Comparison of ENCODE assay signal across 8 mouse cellular contexts in genomic region chrX:142680391-142681055, GRCm38 (mm10). TPM values are rescaled to one million over a fixed set of nuclear protein-coding genes. Genes with fewer than 3 reads are reported as not detected.
A peak's percentile ranks its signal among the peaks of the same experiment; 100 is the strongest.
DNase-seq lines count a peak whose midpoint lies in the region; ATAC-seq and TF ChIP-seq lines count a peak whose summit lies in the region.

No protein-coding gene starts in this region.

- TF ChIP-seq CTCF in thymus, adult 2 months (IDR thresholded peaks at IDR 0.05; ENCODE audit: borderline replicate concordance, control insufficient read depth, extremely low read depth, insufficient read depth, low read length, poor library complexity): no peak
- TF ChIP-seq CTCF in liver, postnatal 0 days (IDR thresholded peaks at IDR 0.05; ENCODE audit: low read depth): no peak

- no peaks in the 10 kb centered on the region for H3K9me3 ChIP-seq in forebrain, embryonic 14.5 days (replicated peaks; ENCODE audit: control insufficient read depth, low read length)
- H3K9me3 ChIP-seq in intestine, embryonic 14.5 days (ENCODE audit: control insufficient read depth, low read length): no peaks in the 10 kb centered on the region
- no peaks in the 10 kb centered on the region for H3K9me3 ChIP-seq in liver, postnatal 0 days (ENCODE audit: low read length)

- ATAC-seq in forebrain, embryonic 14.5 days: peak; percentile 44
- ATAC-seq in intestine, embryonic 14.5 days (replicated peaks; ENCODE audit: low FRiP score, low TSS enrichment, low read depth): peak; percentile 65
- ATAC-seq in liver, postnatal 0 days: peak; percentile 20

- no peak for TF ChIP-seq EP300 in liver, postnatal 0 days (IDR thresholded peaks at IDR 0.05; ENCODE audit: low read depth)

- no peaks in the 10 kb centered on the region for H3K36me3 ChIP-seq in thymus, adult 2 months (ENCODE audit: control insufficient read depth, insufficient read depth, low read length)
- H3K36me3 ChIP-seq in forebrain, embryonic 14.5 days (ENCODE audit: control insufficient read depth, insufficient read depth, low read length): no peaks in the 10 kb centered on the region
- no peaks in the 10 kb centered on the region for H3K36me3 ChIP-seq in intestine, embryonic 14.5 days (ENCODE audit: control insufficient read depth, insufficient read depth, low read length)
- H3K36me3 ChIP-seq in liver, postnatal 0 days (replicated peaks; ENCODE audit: insufficient read depth, low read length): no peaks in the 10 kb centered on the region

- peak overlapping the region; percentile 64 for H3K4me2 ChIP-seq in forebrain, embryonic 14.5 days (ENCODE audit: low read length)
- H3K4me2 ChIP-seq in intestine, embryonic 14.5 days (ENCODE audit: low read length): peak overlapping the region; percentile 52
- peak overlapping the region; percentile 83 for H3K4me2 ChIP-seq in liver, postnatal 0 days (ENCODE audit: low read depth, low read length)

- H3K4me1 ChIP-seq in thymus, adult 2 months (replicated peaks; ENCODE audit: control insufficient read depth, insufficient read depth, low read length): peaks cover 28% of the 10 kb centered on the region
- H3K4me1 ChIP-seq in forebrain, embryonic 14.5 days (ENCODE audit: control insufficient read depth, insufficient read depth, low read length): no peaks in the 10 kb centered on the region
- H3K4me1 ChIP-seq in intestine, embryonic 14.5 days (replicated peaks; ENCODE audit: control insufficient read depth, insufficient read depth, low read length): peaks cover 6% of the 10 kb centered on the region; the same call in 1 of the 2 replicates
- H3K4me1 ChIP-seq in liver, postnatal 0 days (ENCODE audit: insufficient read depth): peaks cover 10% of the 10 kb centered on the region

- no peak for TF ChIP-seq POLR2A in thymus, adult 2 months (IDR thresholded peaks at IDR 0.05; ENCODE audit: control insufficient read depth, extremely low read depth, insufficient read depth, low read length, poor library complexity)

- peak overlapping the region; percentile 99 for H3K4me3 ChIP-seq in thymus, adult 2 months (ENCODE audit: control insufficient read depth, insufficient read depth, low read length)
- H3K4me3 ChIP-seq in forebrain, embryonic 14.5 days (ENCODE audit: low read depth, low read length): peak overlapping the region; percentile 51
- peak overlapping the region; percentile 44 for H3K4me3 ChIP-seq in intestine, embryonic 14.5 days (ENCODE audit: low read depth, low read length)
- peak overlapping the region; percentile 73 for H3K4me3 ChIP-seq in liver, postnatal 0 days (ENCODE audit: low read depth, low read length)

- peak overlapping the region; percentile 41 for H3K9ac ChIP-seq in forebrain, embryonic 14.5 days (ENCODE audit: low read length)
- H3K9ac ChIP-seq in intestine, embryonic 14.5 days (ENCODE audit: low read length): peak overlapping the region; percentile 35
- H3K9ac ChIP-seq in liver, postnatal 0 days (replicated peaks): peak overlapping the region; percentile 30; the same call in 1 of the 2 replicates

- H3K27ac ChIP-seq in thymus, adult 2 months (ENCODE audit: control insufficient read depth, insufficient read depth, low read length): peak overlapping the region; percentile 84
- peak overlapping the region; percentile 86; the same call in 1 of the 2 replicates for H3K27ac ChIP-seq in forebrain, embryonic 14.5 days (ENCODE audit: low read depth, low read length)
- H3K27ac ChIP-seq in intestine, embryonic 14.5 days (ENCODE audit: low read depth): peak overlapping the region; percentile 89
- H3K27ac ChIP-seq in liver, postnatal 0 days (ENCODE audit: low read depth): peak overlapping the region; percentile 90

- WGBS in thymus, adult 2 months: under 1% methylated on average over 17 of the region's 19 CpGs
- WGBS in forebrain, embryonic 14.5 days: 14% methylated on average over 18 of the region's 19 CpGs
- 12% methylated on average over 18 of the region's 19 CpGs for WGBS in intestine, embryonic 14.5 days
- 15% methylated on average over 18 of the region's 19 CpGs for WGBS in liver, postnatal 0 days (ENCODE audit: insufficient replicate concordance)

- H3K27me3 ChIP-seq in thymus, adult 2 months (ENCODE audit: control insufficient read depth, insufficient read depth, low read length): no peaks in the 10 kb centered on the region
- H3K27me3 ChIP-seq in forebrain, embryonic 14.5 days (replicated peaks; ENCODE audit: control insufficient read depth, insufficient read depth, low read length): no peaks in the 10 kb centered on the region
- H3K27me3 ChIP-seq in intestine, embryonic 14.5 days (replicated peaks; ENCODE audit: control insufficient read depth, insufficient read depth, low read length): no peaks in the 10 kb centered on the region
- H3K27me3 ChIP-seq in liver, postnatal 0 days (ENCODE audit: insufficient read depth, low read length): no peaks in the 10 kb centered on the region

- DNase-seq in thymus, adult 2 months: peak; percentile 12
- DNase-seq in thymus, postnatal 10 days (ENCODE audit: low spot score in 2 of 2): no peak
- DNase-seq in c-Kit-positive CD71-positive TER-119-positive erythroid progenitor cells, embryonic 14.5 days (ENCODE audit: low spot score): peak; percentile 27
- DNase-seq in forebrain, embryonic 14.5 days (ENCODE audit: low spot score): no peak
- peak; percentile 82 for DNase-seq in intestine, embryonic 14.5 days (ENCODE audit: low spot score)
- peak; percentile 20 for DNase-seq in liver, postnatal 0 days
- peak; percentile 51 for DNase-seq in ovary, postnatal 36 days (ENCODE audit: low spot score)
- no peak for DNase-seq in adrenal gland, adult 2 months

RNA-seq across cellular contexts. Expression of gene Tmem164, which starts 0.7 kb away (rescaled TPM):
- polyA plus RNA-seq in thymus, adult 2 months (2012; rRNA removed): 44.6 and 49.1 TPM in 2 replicates
- 11.0 and 11.5 TPM in 2 replicates for polyA plus RNA-seq in forebrain, embryonic 14.5 days (2014; fragmentation: Nextera tagmentation; extraction: Ambion mirVana)
- polyA plus RNA-seq in intestine, embryonic 14.5 days (2014; fragmentation: Nextera tagmentation; extraction: Ambion mirVana): 32.6 and 33.2 TPM in 2 replicates
- 7.3 and 8.7 TPM in 2 replicates for polyA plus RNA-seq in liver, postnatal 0 days (2015; fragmentation: Nextera tagmentation; extraction: Ambion mirVana)
- 10 to 100 TPM; 26.0 to 36.3 TPM for total RNA-seq in adrenal gland, adult 2 months (2021)
- 16.4 and 18.9 TPM in 2 replicates for polyA plus RNA-seq in adrenal gland, adult 2 months (2012; rRNA removed)

Comparison
In these comparisons a context has a peak if more than half of its experiments do, and no peak if none do; other contexts are left out.
1. DNase-seq: peak in thymus, adult 2 months (single experiment), c-Kit-positive CD71-positive TER-119-positive erythroid progenitor cells, embryonic 14.5 days (single experiment), intestine, embryonic 14.5 days (single experiment), liver, postnatal 0 days (single experiment) and ovary, postnatal 36 days (single experiment); none in thymus, postnatal 10 days (0 of 2), forebrain, embryonic 14.5 days (single experiment) and adrenal gland, adult 2 months (single experiment).
2. H3K4me3 ChIP-seq: peak in every context shown above with its lines; median percentile 99 in thymus, adult 2 months; 73 in liver, postnatal 0 days; 51 in forebrain, embryonic 14.5 days; 44 in intestine, embryonic 14.5 days.
3. Peak in every context shown above with its lines, with median percentiles within 50 percentile points of each other: H3K27ac ChIP-seq, ATAC-seq, H3K4me2 ChIP-seq and H3K9ac ChIP-seq.